Mouse (Mus musculus) pancreas, adult 10 weeks (tissue): ENCODE measurements around the gene Teddm2. TPM values are rescaled to one million over a fixed set of nuclear protein-coding genes. Genes with fewer than 3 reads are reported as not detected.

Experiments used
- polyA plus RNA-seq: library from polyadenylated mRNA; stranded (reverse); fragments of 350-450 nt; fragmentation: Illumina TruSeq; extraction: RNeasy Lipid Tissue Mini Kit (QIAGEN cat#74804); gene quantifications from one replicate; pipeline ENCODE4 v1.2.3, GENCODE M21; 2015; ENCODE audit warnings: low read depth, low replicate concordance; ENCODE audit not compliant: insufficient read depth

The Teddm2 gene
- polyA plus RNA-seq, result 0.26 TPM

GRCm38 (mm10) chr1:153899731-153900380, at the start of gene Teddm2, which contains the start of gene Glul:
Teddm2 (minus strand) TSS chr1:153900228.
Glul (plus strand) TSS chr1:153899944.

GRCm38 (mm10) chr1:153891442-153891841, 8.6 kb downstream of the Teddm2 start, which contains the start of gene Teddm1a:
Teddm1a (plus strand) TSS chr1:153891742.

GRCm38 (mm10) chr1:153874045-153874444, 26.0 kb downstream of the Teddm2 start, which contains the start of gene Teddm1b:
Teddm1b (plus strand) TSS chr1:153874345.

GRCm38 (mm10) chr1:153844042-153844441, 56.0 kb downstream of the Teddm2 start, which contains the start of gene Rgsl1:
Rgsl1 (minus strand) TSS chr1:153844142.

Other genes starting within 250 kb of the Teddm2 start
- not detected for gene Rgs8, start 247.2 kb downstream of the Teddm2 start, polyA plus RNA-seq
- gene Rgs16, start 159.9 kb downstream of the Teddm2 start, polyA plus RNA-seq, result 1.6 TPM
- 3.5 TPM for gene Rnasel, start 150.8 kb downstream of the Teddm2 start, polyA plus RNA-seq
- not detected for gene Rgsl1, start 56.1 kb downstream of the Teddm2 start, polyA plus RNA-seq
- not detected for gene Teddm1b, start 25.9 kb downstream of the Teddm2 start, polyA plus RNA-seq
- gene Teddm1a, start 8.5 kb downstream of the Teddm2 start, polyA plus RNA-seq, result not detected
- gene Glul, start 284 bp downstream of the Teddm2 start, polyA plus RNA-seq, result 39.7 TPM